Comparison of ENCODE assay signal across 11 mouse cellular contexts in genomic region chr2:155072353-155073145, GRCm38 (mm10). TPM values are rescaled to one million over a fixed set of nuclear protein-coding genes. Genes with fewer than 3 reads are reported as not detected.
DNase-seq lines count a peak whose midpoint lies in the region; ATAC-seq and TF ChIP-seq lines count a peak whose summit lies in the region.
"Had no signal": no experiment of that assay in that cellular context is flagged by ENCODE, and none has a peak within 500 bp of the region (broad histone marks: within the 10 kb centered on the region; RNA-seq: fewer than 3 reads in every experiment).

No protein-coding gene starts in this region.

- WGBS in forebrain, embryonic 10.5 days: 85% methylated on average over 8 of the region's 8 CpGs
- 75% methylated on average over 8 of the region's 8 CpGs for WGBS in forebrain, postnatal 0 days
- 83% methylated on average over 8 of the region's 8 CpGs for WGBS in midbrain, embryonic 10.5 days
- 87% methylated on average over 8 of the region's 8 CpGs for WGBS in midbrain, embryonic 16.5 days
- 85% methylated on average over 8 of the region's 8 CpGs for WGBS in limb, embryonic 10.5 days
- 82% methylated on average over 8 of the region's 8 CpGs for WGBS in neural tube, embryonic 13.5 days

- peaks cover 36% of the 10 kb centered on the region for H3K4me1 ChIP-seq in forebrain, embryonic 10.5 days
- H3K4me1 ChIP-seq in forebrain, postnatal 0 days (ENCODE audit: insufficient read depth): peaks cover 19% of the 10 kb centered on the region
- H3K4me1 ChIP-seq in midbrain, embryonic 10.5 days: peaks cover 33% of the 10 kb centered on the region
- peaks cover 23% of the 10 kb centered on the region for H3K4me1 ChIP-seq in midbrain, embryonic 16.5 days (ENCODE audit: control insufficient read depth, insufficient read depth, low read length)
- peaks cover 45% of the 10 kb centered on the region for H3K4me1 ChIP-seq in limb, embryonic 10.5 days
- H3K4me1 ChIP-seq in neural tube, embryonic 13.5 days (replicated peaks): peaks cover 26% of the 10 kb centered on the region

- no peak for TF ChIP-seq CTCF in forebrain, postnatal 0 days (IDR thresholded peaks at IDR 0.05; ENCODE audit: low read depth)

- peaks cover 44% of the 10 kb centered on the region for H3K36me3 ChIP-seq in forebrain, embryonic 10.5 days (replicated peaks)
- H3K36me3 ChIP-seq in forebrain, postnatal 0 days (ENCODE audit: insufficient read depth): peaks cover 6% of the 10 kb centered on the region
- H3K36me3 ChIP-seq in midbrain, embryonic 10.5 days: peaks cover 37% of the 10 kb centered on the region
- H3K36me3 ChIP-seq in midbrain, embryonic 16.5 days (ENCODE audit: control insufficient read depth, insufficient read depth, low read length): peaks cover 4% of the 10 kb centered on the region; the same call in 1 of the 2 replicates
- peaks cover 49% of the 10 kb centered on the region for H3K36me3 ChIP-seq in limb, embryonic 10.5 days
- H3K36me3 ChIP-seq in neural tube, embryonic 13.5 days: peaks cover 11% of the 10 kb centered on the region

- no peak overlapping the region for H3K9ac ChIP-seq in forebrain, postnatal 0 days
- H3K9ac ChIP-seq in midbrain, embryonic 16.5 days (ENCODE audit: low read depth, low read length): no peak overlapping the region
- peak overlapping the region; percentile 82; the same call in 1 of the 2 replicates for H3K9ac ChIP-seq in neural tube, embryonic 13.5 days

- H3K27ac ChIP-seq in forebrain, embryonic 10.5 days: peak overlapping the region; percentile 91; the same call in 1 of the 2 replicates
- no peak overlapping the region for H3K27ac ChIP-seq in forebrain, postnatal 0 days (ENCODE audit: low read depth, low read length)
- no peak overlapping the region for H3K27ac ChIP-seq in midbrain, embryonic 10.5 days (replicated peaks)
- H3K27ac ChIP-seq in midbrain, embryonic 16.5 days (ENCODE audit: low read length): no peak overlapping the region
- H3K27ac ChIP-seq in limb, embryonic 10.5 days: peak overlapping the region; percentile 7; the same call in 1 of the 2 replicates
- H3K27ac ChIP-seq in neural tube, embryonic 13.5 days (replicated peaks): no peak overlapping the region

- no peaks in the 10 kb centered on the region for H3K27me3 ChIP-seq in forebrain, embryonic 10.5 days (ENCODE audit: poor library complexity, severe bottlenecking)
- H3K27me3 ChIP-seq in forebrain, postnatal 0 days (ENCODE audit: insufficient read depth, low read length): no peaks in the 10 kb centered on the region
- peaks cover 13% of the 10 kb centered on the region for H3K27me3 ChIP-seq in midbrain, embryonic 10.5 days (ENCODE audit: low read depth, poor library complexity, severe bottlenecking)
- no peaks in the 10 kb centered on the region for H3K27me3 ChIP-seq in midbrain, embryonic 16.5 days (ENCODE audit: control insufficient read depth, insufficient read depth, low read depth, low read length)
- no peaks in the 10 kb centered on the region for H3K27me3 ChIP-seq in limb, embryonic 10.5 days (ENCODE audit: low read depth, poor library complexity, severe bottlenecking)
- no peaks in the 10 kb centered on the region for H3K27me3 ChIP-seq in neural tube, embryonic 13.5 days

- H3K9me3 ChIP-seq in forebrain, embryonic 10.5 days: no peaks in the 10 kb centered on the region
- H3K9me3 ChIP-seq in forebrain, postnatal 0 days (ENCODE audit: low read length): no peaks in the 10 kb centered on the region
- H3K9me3 ChIP-seq in midbrain, embryonic 10.5 days (replicated peaks): no peaks in the 10 kb centered on the region
- no peaks in the 10 kb centered on the region for H3K9me3 ChIP-seq in midbrain, embryonic 16.5 days (replicated peaks; ENCODE audit: control insufficient read depth, low read length, poor library complexity, severe bottlenecking)
- no peaks in the 10 kb centered on the region for H3K9me3 ChIP-seq in limb, embryonic 10.5 days (replicated peaks)
- no peaks in the 10 kb centered on the region for H3K9me3 ChIP-seq in neural tube, embryonic 13.5 days

- intact Hi-C loops in left cerebral cortex, postnatal 10 days (cut with DNase I): no loop called here

- H3K4me3 ChIP-seq in forebrain, embryonic 10.5 days: peak overlapping the region; percentile 64
- no peak overlapping the region for H3K4me3 ChIP-seq in forebrain, postnatal 0 days (ENCODE audit: low read depth, low read length)
- peak overlapping the region; percentile 75 for H3K4me3 ChIP-seq in midbrain, embryonic 10.5 days
- no peak overlapping the region for H3K4me3 ChIP-seq in midbrain, embryonic 16.5 days (ENCODE audit: low read depth, low read length)
- peak overlapping the region; percentile 66 for H3K4me3 ChIP-seq in limb, embryonic 10.5 days
- no peak overlapping the region for H3K4me3 ChIP-seq in neural tube, embryonic 13.5 days

- no peak for DNase-seq in forebrain, embryonic 10.5 days (ENCODE audit: extremely low spot score, low spot score)
- no peak for DNase-seq in forebrain, postnatal 0 days
- DNase-seq in midbrain, embryonic 10.5 days (ENCODE audit: low spot score): no peak
- no peak for DNase-seq in limb, embryonic 10.5 days (ENCODE audit: low spot score)
- no peak for DNase-seq in testis, postnatal 14 days (ENCODE audit: low spot score)
- DNase-seq in left cerebral cortex, postnatal 10 days (ENCODE audit: extremely low spot score in 1 of 2, low spot score in 2 of 2): no peak
- DNase-seq: B cell, adult 2 months; lung, adult 18-20 months had no signal

- no peak for ATAC-seq in forebrain, postnatal 0 days
- ATAC-seq in midbrain, embryonic 16.5 days: no peak
- ATAC-seq in neural tube, embryonic 13.5 days (ENCODE audit: low read depth): no peak

- H3K4me2 ChIP-seq in forebrain, postnatal 0 days (ENCODE audit: low read depth): no peak overlapping the region
- no peak overlapping the region; the same call in 1 of the 2 replicates for H3K4me2 ChIP-seq in midbrain, embryonic 16.5 days (ENCODE audit: low read length)
- peak overlapping the region; percentile 61; the same call in 1 of the 2 replicates for H3K4me2 ChIP-seq in neural tube, embryonic 13.5 days

RNA-seq across cellular contexts. Expression of gene Ahcy, which starts 1.7 kb away (rescaled TPM):
- polyA plus RNA-seq in forebrain, embryonic 10.5 days (2016; fragmentation: Nextera tagmentation; extraction: Ambion mirVana): 114 TPM in 2 replicates
- 62.7 and 70.1 TPM in 2 replicates for total RNA-seq in forebrain, postnatal 0 days (2014; rRNA removed)
- polyA plus RNA-seq in forebrain, postnatal 0 days (2015; fragmentation: Nextera tagmentation; extraction: Ambion mirVana): 42.2 and 42.6 TPM in 2 replicates
- polyA plus RNA-seq in midbrain, embryonic 10.5 days (2016; fragmentation: Nextera tagmentation; extraction: Ambion mirVana): 89.6 and 106 TPM in 2 replicates
- 32.3 and 32.6 TPM in 2 replicates for polyA plus RNA-seq in midbrain, embryonic 16.5 days (2015; fragmentation: Nextera tagmentation; extraction: Ambion mirVana)
- 156 and 181 TPM in 2 replicates for polyA plus RNA-seq in limb, embryonic 10.5 days (2016; fragmentation: Nextera tagmentation; extraction: Ambion mirVana)
- 31.6 and 35.5 TPM in 2 replicates for polyA plus RNA-seq in neural tube, embryonic 13.5 days (2015; fragmentation: Nextera tagmentation; extraction: Ambion mirVana)
- total RNA-seq in left cerebral cortex, postnatal 10 days (2021): 10 to 100 TPM; 14.0 to 14.8 TPM

RNA-seq across cellular contexts. Expression of gene Gm14226, which starts 54.5 kb away (rescaled TPM):
- polyA plus RNA-seq in forebrain, embryonic 10.5 days (2016; fragmentation: Nextera tagmentation; extraction: Ambion mirVana): 0.06 and 0.20 TPM in 2 replicates
- 0.08 TPM in 1 of 2 replicates, not detected in the other for total RNA-seq in forebrain, postnatal 0 days (2014; rRNA removed)
- 0.05 TPM in 1 of 2 replicates, not detected in the other for polyA plus RNA-seq in forebrain, postnatal 0 days (2015; fragmentation: Nextera tagmentation; extraction: Ambion mirVana)
- polyA plus RNA-seq in midbrain, embryonic 10.5 days (2016; fragmentation: Nextera tagmentation; extraction: Ambion mirVana): 0.04 and 0.09 TPM in 2 replicates
- 0.09 and 0.16 TPM in 2 replicates for polyA plus RNA-seq in midbrain, embryonic 16.5 days (2015; fragmentation: Nextera tagmentation; extraction: Ambion mirVana)
- polyA plus RNA-seq in limb, embryonic 10.5 days (2016; fragmentation: Nextera tagmentation; extraction: Ambion mirVana): 12.3 and 13.5 TPM in 2 replicates
- polyA plus RNA-seq in neural tube, embryonic 13.5 days (2015; fragmentation: Nextera tagmentation; extraction: Ambion mirVana): 0.29 and 0.36 TPM in 2 replicates
- total RNA-seq in left cerebral cortex, postnatal 10 days (2021): under 1 TPM; 0.11 to 0.16 TPM
- total RNA-seq: hematopoietic stem cell, adult 5-6 weeks had no signal

Comparison
In these comparisons a context has a peak if more than half of its experiments do, and no peak if none do; other contexts are left out.
1. H3K27ac ChIP-seq: peak in forebrain, embryonic 10.5 days (single experiment) and limb, embryonic 10.5 days (single experiment); none in forebrain, postnatal 0 days (single experiment), midbrain, embryonic 10.5 days (single experiment), midbrain, embryonic 16.5 days (single experiment) and neural tube, embryonic 13.5 days (single experiment).
2. H3K4me3 ChIP-seq: peak in forebrain, embryonic 10.5 days (single experiment), midbrain, embryonic 10.5 days (single experiment) and limb, embryonic 10.5 days (single experiment); none in forebrain, postnatal 0 days (single experiment), midbrain, embryonic 16.5 days (single experiment) and neural tube, embryonic 13.5 days (single experiment).